Mouse (Mus musculus): ENCODE measurements at regions not wholly inside any gene's neighbourhood (a gene's known extent, or its start where the extent isn't known, plus 50 kb on each side); places are given as distances from the start of the nearest gene placed in this dataset.

DNA sequence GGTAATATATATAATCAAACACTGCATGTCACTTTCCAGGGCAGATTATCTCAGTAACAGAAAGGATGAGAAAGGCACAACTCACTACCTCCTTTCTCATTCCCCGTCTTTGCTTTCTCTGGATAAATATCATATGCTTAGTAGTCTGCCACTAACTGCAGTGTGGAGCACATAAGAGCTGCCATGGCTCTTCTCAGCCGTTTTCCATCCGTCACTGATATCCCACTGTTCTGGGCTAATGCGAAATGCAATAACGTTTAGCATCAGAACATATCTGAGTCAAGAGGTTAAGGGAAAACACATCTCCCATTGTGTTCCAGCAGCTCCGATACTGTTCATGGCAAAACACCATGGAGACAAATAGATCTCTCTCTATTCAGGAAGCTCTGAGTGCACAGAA, 379.8 kb upstream of the Ubash3b start:
- ATAC-seq (replicated peaks; ENCODE audit: insufficient number of reproducible peaks, low FRiP score, low TSS enrichment, poor library complexity, severe bottlenecking), result no peak

DNA sequence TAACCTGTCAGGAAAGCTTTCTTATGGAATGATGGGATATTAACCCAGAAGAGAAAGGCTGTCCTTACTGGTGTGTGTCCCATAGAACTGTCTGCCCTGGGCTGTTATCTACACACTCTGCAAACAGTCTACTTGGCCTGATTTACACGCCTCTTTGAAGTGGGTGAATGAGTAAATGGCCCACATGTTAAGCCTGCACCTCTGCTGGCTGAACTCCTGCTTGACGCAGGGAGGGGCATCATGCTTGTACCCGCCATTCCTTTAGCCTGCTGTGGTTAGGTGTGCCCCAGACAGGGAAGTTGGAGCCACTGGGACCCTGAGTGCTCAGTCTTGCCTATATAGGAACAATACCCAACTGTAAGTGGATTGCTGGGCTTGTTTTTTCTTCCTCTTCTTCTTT, 371.3 kb upstream of the Ubash3b start:
- ATAC-seq (replicated peaks; ENCODE audit: insufficient number of reproducible peaks, low FRiP score, low TSS enrichment, poor library complexity, severe bottlenecking), result no peak

DNA sequence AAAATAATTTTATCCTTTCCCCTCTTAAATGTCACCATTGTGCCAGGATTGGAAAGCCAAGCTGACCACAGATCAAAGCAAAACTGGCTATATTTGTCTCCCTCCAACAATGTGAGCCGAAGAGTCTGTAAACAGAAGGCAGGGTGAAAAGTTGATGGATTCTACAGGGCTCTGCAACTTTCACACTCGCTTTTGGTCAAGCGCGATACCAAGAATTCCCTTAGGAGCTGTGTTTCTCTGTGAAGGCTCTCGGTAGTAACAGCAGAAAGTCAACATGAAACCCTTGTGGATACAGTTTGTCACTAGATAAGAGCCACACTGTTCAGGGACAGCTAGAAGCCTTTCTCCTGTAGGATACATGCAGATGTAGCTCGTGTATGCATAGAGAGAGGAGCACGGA, 370.8 kb upstream of the Ubash3b start:
- ATAC-seq (replicated peaks; ENCODE audit: insufficient number of reproducible peaks, low FRiP score, low TSS enrichment, poor library complexity, severe bottlenecking), result no peak

DNA sequence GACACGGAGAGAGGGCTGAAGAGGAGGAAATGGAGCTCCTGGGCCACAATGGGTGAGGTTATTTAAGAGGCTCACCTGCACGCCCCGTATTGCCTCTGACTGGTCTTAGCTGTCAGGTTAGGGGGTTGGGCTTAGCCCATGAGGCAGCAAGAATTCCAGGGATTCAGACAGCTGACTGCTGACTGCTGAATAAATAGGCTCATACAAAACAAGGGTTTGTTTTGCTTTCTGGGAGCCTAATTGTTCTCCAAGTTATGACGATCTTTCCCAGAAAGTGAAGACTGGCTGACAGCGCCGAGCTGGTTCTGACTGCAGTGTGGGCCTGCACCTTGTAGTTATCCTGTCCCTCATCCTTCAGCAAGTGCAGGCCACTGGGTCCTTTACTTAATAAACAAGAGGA, 370.1 kb upstream of the Ubash3b start:
- ATAC-seq (replicated peaks; ENCODE audit: insufficient number of reproducible peaks, low FRiP score, low TSS enrichment, poor library complexity, severe bottlenecking), result no peak

DNA sequence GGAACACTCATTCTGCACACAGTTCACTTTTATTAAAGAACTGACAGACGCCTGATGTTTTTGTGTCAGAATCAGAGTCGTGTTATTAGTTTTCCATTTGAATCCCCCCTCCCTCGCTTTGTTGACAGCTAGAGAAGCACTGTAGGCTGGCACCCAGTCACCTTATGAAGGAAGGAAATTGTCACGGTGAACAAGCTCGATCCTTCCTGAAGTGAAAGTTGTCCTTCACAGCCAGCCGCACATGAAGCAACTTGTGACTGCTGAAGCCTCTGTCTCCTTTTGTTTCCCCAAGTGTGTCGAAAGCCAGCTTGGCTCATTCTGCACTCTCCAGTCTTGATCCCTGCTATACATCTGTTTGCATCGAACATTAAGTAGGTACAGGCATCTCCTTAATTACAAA, 364.6 kb upstream of the Ubash3b start:
- no peak for ATAC-seq (replicated peaks; ENCODE audit: insufficient number of reproducible peaks, low FRiP score, low TSS enrichment, poor library complexity, severe bottlenecking)

DNA sequence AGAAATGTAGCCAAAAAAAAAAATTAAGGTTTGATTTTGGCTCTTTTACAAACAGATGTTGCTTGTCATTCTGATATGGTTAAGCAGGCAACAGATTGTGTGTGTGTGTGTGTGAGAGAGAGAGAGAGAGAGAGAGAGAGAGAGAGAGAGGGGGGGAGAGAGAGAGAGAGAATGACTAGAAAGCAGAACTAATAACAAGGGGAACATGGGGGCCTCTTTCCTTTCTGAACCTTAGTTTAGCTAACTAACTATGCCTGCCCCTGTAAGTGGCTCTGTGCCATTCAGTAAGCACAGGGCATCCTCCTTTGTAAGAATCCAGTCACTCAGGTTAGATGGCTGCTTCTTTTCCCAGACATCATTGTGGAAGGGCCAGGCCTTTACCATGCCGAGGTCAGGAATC, 364.0 kb upstream of the Ubash3b start:
- ATAC-seq (replicated peaks; ENCODE audit: insufficient number of reproducible peaks, low FRiP score, low TSS enrichment, poor library complexity, severe bottlenecking), result no peak

DNA sequence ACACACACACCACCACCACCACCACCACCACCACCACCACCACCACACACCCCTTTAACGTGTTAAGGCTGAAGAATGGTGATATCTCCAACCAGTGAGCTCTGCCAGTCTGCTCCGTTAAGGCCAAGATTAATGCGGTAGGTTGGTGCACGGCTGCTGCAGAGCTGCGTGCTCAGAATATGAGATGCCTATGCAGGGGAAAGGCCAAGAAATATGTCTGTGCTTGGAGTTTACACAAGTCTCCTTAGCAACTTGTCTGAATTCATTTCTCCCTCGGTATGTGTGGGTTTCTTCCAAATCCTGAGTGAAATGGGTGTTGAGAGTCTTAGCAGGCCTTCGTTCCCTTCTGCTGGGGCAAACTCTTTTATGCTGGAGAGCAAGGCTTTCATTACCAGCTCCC, 363.1 kb upstream of the Ubash3b start:
- no peak for ATAC-seq (replicated peaks; ENCODE audit: insufficient number of reproducible peaks, low FRiP score, low TSS enrichment, poor library complexity, severe bottlenecking)

DNA sequence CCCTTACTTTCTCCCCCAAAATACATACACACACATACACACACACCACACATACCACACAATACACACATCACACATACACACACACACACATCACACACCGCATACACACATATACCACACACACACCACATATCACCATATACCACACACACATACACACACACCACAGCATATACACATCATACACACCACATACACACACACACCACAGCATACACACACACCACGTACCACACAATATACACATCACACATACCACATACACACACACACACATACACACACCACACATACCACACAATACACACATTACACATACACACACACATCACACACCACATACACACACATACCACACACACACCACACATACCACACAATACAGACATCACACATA, 362.5 kb upstream of the Ubash3b start:
- no peak for ATAC-seq (replicated peaks; ENCODE audit: insufficient number of reproducible peaks, low FRiP score, low TSS enrichment, poor library complexity, severe bottlenecking)

DNA sequence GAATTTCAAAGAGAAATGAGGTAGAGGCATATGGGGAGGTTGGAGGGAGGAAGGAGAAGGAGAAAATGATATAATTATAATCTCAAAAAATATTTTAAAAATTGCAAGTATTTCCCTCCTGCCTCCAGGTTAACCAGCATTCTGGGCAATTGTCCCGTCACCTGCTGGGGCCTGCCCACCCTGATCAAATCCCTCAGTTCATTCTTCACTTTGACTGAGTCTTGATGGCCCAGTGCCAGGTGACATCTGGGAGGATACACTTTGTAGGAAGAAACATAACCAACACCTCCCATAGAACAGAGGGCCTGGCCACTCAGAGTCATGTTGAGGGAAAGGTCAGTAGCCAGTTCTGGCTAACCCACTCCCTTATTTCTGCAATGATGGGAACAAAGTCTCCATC, 360.8 kb upstream of the Ubash3b start:
- ATAC-seq (replicated peaks; ENCODE audit: insufficient number of reproducible peaks, low FRiP score, low TSS enrichment, poor library complexity, severe bottlenecking), result no peak

DNA sequence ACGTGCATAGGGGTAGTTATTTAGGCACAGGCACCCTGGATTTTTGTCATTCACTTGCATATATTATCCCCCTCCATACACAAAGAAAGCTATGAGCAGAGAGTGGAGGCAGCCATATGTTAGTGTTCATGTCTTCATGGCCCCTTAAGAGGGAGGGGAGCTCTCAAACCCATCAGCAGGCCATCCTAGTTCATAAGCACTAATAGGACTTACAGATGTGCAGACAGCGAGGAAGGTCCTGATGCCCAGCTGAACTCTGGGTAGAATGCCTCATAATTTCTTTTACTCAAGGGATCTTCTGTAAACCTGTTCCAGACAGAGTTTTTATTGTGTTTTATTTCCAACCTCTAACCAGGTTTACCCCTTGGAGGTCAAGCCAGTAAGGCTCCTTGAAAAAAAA, 356.3 kb upstream of the Ubash3b start:
- ATAC-seq (replicated peaks; ENCODE audit: insufficient number of reproducible peaks, low FRiP score, low TSS enrichment, poor library complexity, severe bottlenecking), result no peak

DNA sequence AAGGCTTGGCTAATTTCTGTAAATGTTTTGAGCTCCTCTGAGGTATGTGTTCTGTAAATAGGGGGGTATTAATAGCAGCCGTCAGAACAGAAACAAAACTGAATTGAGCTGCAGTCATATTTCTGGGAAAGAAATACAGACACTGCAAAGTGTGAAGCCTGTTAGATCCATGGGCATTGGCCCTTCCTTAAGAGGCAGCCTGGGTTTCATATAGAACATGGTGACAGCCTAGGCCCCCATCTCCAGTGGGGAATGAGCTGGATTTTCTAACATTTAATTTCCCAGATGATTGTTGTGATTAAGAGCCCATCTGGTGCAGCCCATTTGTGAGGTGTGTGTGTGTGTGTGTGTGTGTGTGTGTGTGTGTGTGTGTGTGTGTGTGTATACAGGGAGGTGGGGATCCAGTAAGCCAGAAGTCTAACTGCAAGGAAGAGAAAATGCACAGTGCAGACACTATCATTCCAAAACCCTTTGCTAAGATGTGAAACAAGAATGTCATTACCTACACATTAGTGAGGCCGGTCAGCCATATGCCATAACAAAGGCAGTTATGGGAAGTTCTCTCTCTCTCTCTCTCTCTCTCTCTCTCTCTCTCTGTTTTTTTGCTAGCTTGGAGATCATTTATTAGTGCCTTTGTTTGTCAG, 355.7 kb upstream of the Ubash3b start:
- no peak for ATAC-seq (replicated peaks; ENCODE audit: insufficient number of reproducible peaks, low FRiP score, low TSS enrichment, poor library complexity, severe bottlenecking)

DNA sequence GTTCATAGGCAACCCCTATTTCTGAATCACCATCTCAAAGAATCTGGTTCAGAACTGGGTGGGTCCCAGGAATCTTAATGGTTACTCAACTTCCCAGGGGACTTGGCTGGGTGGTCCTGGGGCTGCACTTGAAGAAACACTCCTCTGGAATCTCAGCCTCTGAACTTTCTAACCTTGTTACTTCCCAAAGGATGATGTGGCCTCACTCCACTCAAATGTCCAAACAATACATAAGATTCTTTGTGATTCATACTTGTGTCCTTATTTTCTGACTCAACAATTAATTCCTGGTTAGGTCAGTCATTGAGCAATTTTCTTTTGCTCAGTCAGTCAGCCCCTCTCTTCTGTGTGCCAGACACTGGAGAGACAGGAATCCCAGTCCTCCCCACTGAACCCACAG, 353.7 kb upstream of the Ubash3b start:
- no peak for ATAC-seq (replicated peaks; ENCODE audit: insufficient number of reproducible peaks, low FRiP score, low TSS enrichment, poor library complexity, severe bottlenecking)

DNA sequence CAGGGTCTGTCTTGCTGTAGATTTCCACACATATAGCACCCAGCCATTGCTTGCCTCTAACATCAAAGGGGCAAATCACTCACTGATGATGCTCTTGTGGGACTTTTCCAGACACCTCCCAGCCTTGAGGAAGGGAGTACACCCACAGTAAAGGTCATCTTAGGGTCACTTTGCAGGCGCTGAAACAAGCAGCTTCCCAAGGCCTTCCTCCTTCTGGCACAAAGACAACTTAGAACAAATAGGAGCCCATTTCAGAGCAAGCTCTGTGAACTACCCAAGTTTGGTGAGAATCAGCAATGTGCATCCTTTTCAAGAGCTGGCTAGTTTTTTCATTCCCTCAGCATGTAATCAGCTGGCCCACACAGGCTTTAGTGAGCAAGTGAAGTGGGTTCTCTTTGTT, 352.2 kb upstream of the Ubash3b start:
- no peak for ATAC-seq (replicated peaks; ENCODE audit: insufficient number of reproducible peaks, low FRiP score, low TSS enrichment, poor library complexity, severe bottlenecking)

DNA sequence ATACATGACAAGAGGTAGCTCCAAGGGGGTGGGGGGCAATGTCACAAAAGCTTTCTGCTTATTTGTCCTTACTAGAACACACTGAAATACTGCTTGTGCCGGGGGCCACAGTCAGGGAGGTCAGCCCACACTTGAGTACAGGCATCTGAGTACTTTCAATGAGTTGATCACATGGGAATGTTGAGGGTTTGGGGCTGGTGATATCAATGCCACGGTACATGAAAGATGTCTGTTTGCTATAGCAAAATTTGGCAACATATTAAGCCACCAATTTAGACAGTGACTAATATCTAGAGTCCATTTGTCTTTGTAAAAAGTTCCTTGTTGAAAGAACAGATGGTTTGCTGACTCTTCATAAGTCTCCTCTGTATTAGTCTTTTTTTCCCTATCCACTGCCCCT, 348.1 kb upstream of the Ubash3b start:
- no peak for ATAC-seq (replicated peaks; ENCODE audit: insufficient number of reproducible peaks, low FRiP score, low TSS enrichment, poor library complexity, severe bottlenecking)

DNA sequence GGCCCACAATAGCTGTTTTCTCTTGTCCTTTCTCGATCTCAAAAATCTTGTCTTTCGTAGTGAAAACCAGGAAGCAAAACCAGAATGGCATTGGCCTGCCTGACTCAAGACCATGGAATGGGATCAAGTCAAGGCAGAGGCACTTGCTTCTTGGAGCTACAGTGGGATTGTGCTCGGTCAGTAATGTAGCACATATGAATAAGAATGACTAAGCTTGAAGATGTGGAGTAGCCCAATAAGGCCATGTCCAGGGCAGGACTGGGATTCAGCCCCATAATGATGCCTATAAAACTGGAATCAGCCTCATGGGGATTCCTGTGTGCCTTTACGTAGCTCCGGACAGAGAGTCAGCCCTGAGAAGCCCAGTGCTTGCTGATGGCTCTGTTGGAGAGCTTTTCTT, 347.2 kb upstream of the Ubash3b start:
- no peak for ATAC-seq (replicated peaks; ENCODE audit: insufficient number of reproducible peaks, low FRiP score, low TSS enrichment, poor library complexity, severe bottlenecking)

DNA sequence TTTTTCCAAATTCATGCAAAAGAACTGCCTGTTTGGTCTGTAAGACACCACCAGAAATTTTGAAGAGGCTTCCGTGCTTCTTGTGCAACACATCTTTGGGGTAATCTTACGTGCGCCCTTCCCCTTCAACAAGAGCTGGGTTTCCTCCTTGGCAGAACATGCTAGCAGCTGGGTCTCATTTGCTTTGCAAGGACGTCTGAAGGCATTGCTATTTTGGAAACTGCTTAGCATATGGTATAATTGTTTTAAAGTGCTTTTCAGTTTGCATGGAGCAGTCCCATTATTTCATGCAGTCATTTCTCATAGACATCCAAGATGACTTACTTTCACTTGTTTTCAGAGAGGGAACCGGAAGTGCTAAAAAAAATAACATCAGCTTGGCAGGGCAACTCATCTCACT, 336.8 kb upstream of the Ubash3b start:
- no peak for ATAC-seq (replicated peaks; ENCODE audit: insufficient number of reproducible peaks, low FRiP score, low TSS enrichment, poor library complexity, severe bottlenecking)

DNA sequence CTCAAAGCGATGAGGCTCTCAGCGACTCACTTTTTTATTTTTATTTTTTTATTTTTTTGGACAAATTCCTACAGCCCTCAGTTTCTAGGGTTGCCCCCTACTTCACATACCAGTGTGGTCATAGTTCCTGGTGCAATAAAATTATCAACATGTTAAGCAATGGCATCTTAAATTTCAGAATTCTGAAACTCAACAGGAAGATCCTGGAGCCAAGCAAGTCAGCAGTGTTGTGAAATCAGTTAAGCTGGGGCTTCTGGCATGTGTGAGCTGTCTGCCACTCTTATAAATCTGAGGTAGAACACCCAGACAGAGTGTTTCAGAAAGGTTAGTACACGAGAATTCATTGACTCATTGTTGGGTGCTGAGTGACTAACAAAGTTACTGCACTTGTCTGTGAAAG, 328.6 kb upstream of the Ubash3b start:
- no peak for ATAC-seq (replicated peaks; ENCODE audit: insufficient number of reproducible peaks, low FRiP score, low TSS enrichment, poor library complexity, severe bottlenecking)

DNA sequence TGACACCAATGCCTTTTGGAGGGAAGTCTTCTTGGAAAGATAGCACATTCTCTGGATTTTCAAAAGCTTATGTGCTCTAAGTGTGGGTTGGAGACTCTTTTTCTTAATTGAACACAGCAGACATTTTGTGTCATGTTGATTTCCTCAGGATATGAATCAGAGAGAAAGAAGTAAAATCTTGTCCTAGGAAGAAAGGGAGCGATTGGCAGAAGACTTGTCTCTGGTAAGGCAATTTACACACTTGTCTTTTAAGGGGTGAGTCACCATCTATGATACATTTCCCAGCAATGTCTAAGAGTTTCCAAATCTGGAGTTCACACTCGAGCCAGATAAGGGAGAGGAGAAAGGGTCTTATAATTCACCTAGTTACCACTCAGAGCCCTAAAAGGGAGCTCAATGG, 326.5 kb upstream of the Ubash3b start:
- ATAC-seq (replicated peaks; ENCODE audit: insufficient number of reproducible peaks, low FRiP score, low TSS enrichment, poor library complexity, severe bottlenecking), result no peak

DNA sequence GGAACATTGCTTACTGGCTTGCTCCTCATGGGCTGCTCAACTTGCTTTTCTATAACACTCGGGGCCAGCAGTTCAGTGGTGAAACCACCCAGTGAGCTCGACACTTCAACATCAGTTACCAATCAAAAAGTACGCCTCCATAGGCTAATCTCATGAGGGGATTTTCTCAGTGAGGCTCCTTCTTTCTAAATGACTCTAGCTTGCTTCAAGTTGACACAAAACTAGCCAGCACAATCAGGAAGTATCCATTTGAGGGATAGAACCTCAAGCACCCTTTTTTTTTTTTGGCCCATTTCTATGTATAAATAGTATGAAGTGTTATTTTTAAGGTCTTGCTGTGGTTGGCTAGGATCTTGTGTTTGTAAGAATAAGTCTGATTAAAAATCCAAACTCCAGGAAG, 321.7 kb upstream of the Ubash3b start:
- ATAC-seq (replicated peaks; ENCODE audit: insufficient number of reproducible peaks, low FRiP score, low TSS enrichment, poor library complexity, severe bottlenecking), result no peak

DNA sequence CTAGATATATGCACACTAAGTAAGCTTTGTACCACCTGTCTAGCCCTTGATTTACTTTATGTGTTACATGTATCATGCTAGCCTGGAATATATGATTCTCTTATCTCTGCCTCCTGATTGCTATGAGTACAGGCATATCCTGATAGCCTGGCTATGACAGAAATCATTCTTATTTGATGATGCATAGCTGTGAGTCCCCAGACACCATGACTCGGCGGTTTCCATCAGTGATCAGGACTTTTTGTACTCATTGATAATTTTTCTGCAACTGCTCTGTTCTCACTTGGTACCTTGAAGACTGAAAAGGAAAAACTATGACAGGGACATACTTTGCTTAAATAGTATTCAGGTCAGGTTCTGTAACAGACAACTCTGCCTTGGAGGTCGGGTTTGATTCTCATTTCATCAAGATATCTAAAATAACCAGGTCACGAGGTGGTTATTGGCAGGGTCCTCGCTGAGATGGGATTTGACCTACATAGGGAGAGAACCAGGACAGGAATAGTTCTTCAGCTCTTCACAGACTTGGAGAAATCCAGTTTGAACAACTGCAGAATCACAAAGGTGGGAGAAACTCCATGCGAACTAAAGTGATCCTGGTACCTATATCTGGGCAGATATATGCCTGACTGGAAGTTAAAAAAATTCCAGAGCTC, 320.2 kb upstream of the Ubash3b start:
- ATAC-seq (replicated peaks; ENCODE audit: insufficient number of reproducible peaks, low FRiP score, low TSS enrichment, poor library complexity, severe bottlenecking), result no peak
